Mouse (Mus musculus) layer of hippocampus, postnatal 10 days (tissue): ENCODE measurements around the gene Tpsb2. TPM values are rescaled to one million over a fixed set of nuclear protein-coding genes. Genes with fewer than 3 reads are reported as not detected.

Experiments used
- DNase-seq, 2 experiments: peaks; one replicate each; pipeline ENCODE4 v3.0.0; 2021; ENCODE audit warnings: low spot score in 2 of 2
- total RNA-seq, 2 experiments: library from RNA; stranded (reverse); gene quantifications; 2 replicates each; pipeline ENCODE4 v1.2.3; 2021

The Tpsb2 gene
- total RNA-seq, 2 experiments from 2014 or later, result 0.42 to 1.0 TPM

DNA sequence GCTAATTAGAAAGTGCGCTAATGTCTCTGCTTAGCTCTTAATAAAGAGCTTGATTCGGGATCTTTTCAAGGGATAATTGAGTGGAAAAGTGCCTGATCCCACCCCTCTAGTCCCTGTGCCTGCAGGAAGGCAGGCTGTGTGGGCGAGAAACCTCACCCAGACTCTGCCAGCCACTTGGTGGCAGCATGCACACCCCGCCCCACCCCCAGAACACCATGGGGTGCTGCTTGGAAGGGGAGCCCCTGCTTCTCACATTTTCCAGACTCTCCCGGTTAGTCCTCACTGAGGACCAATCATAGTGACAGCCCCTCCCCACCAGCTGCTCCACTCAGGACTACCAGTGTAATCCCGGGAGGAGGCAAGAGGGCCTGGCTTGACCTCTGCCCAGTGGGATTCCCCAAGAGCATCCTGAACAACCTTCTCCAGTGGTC is 39.9 kb downstream of the Tpsb2 start:
- DNase-seq, result peak; percentile 52 to 63

DNA sequence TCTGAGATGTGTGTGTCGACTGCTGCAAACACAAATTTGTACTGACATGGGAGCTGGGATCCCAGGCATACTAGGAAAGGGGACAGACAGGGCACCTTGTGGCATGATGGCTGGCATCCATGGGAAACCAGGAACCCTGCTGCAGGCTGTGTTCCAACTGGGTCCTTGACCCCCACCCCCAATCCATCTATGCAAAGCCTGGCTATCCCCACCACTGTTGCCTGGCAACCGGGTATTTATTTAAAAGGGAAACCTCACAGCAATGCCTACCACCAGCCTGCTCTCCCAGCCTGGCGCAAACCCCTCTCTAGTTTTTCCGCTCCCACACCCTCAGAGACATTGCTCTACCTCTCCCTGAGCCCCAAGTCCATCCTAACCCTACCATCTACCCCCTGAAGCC is 41.2 kb downstream of the Tpsb2 start:
- DNase-seq, result no peak

DNA sequence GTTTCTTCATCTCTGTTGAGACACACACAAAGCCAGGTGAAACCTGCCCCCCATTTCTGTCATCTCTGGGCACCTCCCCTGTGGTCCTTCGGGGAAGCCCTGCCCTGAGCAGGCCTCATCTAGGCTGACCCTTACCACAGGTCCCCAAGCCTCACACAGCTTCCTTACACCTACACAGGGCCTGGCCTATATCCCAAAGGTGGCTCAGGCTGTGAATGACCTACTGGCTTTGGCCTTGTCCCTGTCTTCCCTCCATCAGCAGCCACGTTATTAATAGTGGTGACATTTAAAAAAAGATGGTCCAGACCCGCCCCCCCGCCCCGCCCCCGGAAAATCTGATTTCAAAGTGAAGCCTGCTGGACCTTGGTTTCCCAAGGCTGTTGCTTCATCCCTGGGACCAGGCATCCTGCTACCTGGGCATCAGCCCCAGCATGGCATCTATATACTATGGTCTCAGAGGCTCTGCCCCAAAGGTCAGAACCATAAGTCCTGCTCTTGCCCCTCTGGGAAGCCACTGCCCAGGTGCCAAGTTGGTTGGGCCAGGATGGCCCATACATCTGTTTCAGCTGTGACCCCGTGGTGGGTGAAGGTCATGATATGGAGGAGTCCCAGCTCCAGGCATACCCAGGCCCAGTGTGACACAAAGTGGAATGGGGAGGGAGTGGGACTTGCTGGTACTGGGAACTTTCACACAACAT is 42.3 kb downstream of the Tpsb2 start:
- DNase-seq, result no peak

DNA sequence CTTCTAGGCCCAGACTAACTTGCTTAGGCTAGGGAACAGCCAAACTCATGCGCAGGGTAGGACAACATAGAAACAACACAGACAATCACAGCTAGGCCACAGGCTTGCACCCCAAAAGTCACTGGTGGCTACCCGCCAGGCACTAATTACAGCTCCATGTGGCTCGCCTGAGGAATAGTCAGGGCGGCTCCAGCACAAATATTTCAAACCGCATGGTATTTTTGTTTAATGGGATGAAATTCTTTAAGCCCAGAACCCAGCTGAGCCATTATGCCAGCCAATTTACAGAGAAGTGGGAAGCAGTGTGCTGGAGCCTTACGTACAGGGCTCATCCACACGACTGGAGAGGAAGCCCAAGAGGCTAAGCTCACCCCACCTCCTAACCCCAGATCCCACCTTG is 43.5 kb downstream of the Tpsb2 start:
- DNase-seq, result no peak

DNA sequence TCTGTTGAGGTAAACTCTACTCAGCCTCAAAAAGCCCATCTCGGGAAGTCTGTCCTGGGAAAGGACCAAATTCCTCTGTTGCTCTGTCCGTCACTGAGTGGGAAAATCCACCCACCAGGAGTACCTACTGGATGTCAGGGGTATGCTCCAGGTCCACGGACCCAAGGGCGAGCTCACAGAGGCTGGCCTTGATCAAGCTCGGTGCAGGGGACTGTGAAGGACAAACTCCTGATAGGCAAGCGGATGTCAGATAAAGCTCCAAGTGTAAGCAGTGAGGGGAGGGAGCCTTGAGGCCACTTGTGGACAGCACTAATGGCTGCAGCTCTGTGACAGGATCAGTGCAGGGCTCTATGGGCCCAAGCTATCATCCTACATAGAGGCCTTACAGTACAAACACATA is 44.1 kb downstream of the Tpsb2 start:
- DNase-seq, result no peak

DNA sequence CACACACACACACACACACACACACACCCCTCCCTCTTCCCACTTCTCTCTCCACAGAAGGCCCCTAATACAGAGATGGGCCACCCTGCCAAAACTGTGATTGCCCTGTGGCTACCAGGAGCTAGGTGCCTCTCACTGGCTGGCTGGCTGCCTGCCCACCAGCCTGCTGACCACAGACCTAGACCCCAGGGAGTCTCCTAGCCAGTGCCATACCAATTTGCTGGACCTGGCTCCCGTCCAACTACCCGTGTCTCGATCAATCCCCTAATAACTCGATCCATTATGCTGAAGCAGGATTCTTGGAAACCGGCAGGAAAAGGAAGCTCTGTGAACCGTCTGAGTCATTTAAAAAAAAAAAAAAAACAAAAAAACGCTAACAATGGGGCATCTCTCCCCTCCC is 44.7 kb downstream of the Tpsb2 start:
- DNase-seq, result peak in 1 of 2 experiments; percentile 34

DNA sequence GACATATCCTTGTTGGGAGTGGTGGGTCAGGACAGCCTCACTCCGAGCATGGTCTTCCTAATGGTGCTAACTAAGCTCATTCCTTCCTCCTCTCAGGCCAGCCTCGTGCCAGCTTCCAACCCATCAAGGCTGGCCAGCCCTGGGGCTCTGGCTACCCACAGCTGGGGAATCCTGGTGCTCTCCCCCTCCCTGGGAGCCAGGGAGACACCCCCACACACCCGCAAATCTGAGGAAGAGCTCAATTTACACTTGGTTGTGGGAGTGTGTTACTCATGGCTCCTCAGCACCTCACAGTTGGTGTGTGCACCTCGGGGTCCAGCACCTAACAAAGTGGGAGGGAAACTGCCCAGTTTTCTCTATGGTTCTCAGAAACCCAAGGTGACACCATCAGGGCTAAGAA is 45.1 kb downstream of the Tpsb2 start:
- no peak for DNase-seq

DNA sequence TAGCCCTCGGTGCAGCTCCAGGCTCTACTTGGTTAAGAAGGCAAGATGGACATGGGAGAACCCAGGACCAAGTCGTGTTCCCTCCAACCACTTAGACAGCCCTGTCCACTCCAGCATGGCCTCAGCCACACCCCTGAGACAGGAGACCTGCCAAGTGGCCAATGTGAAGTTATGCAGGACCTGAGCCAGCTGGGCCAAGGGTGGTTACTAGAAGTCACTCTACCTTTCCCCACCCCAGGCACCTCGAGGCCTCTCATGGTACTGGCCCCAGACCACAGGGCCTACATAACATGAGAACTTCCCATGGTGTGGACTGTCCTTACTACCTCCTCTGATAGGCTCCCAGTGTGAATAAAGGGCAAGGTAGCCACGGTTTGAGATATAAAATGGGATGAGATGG is 48.1 kb downstream of the Tpsb2 start:
- no peak for DNase-seq

DNA sequence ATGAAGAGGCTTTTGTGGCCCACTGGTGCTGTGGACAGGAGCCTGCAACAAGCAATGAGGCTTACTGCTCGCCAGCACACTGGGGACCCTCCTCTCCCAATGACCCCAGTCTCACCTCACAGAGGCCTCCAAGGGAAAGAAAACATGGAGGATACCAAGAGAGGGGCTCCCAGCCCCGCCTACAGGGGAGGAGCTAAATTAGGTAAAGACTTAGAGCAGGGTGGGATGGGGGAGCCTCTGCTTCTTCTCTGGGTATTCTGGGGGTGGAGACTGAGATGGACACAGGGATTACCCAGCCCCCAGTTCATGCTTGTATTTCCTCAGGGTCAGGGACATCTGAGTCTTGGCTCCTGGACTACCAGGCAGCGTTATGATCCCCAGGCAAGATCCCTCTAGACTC is 48.8 kb downstream of the Tpsb2 start:
- DNase-seq, result no peak

DNA sequence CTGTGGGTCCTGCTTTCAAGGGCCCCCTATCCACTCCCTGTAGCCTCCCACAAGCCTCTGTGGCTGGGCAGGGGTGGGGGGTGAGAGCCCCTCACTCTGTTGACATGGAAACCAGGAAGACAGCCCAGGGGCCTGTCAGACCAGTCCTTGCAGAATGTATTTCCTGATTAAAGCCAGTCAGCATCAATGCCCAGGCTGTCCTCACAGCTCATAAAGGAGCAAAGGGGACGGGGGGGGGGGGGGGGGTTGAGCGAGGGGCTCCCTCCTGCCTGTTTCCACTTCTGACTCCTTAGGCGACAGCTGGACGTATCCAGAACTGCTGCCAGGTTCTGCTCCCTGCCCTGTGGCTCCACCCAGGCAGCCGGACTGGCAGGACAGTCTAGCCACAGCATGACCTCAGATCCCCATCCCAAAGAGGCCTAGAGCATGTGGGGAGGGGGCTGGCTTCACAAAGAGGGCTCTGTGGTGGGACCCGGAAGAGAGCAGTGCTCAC is 49.4 kb downstream of the Tpsb2 start:
- DNase-seq, result no peak

DNA sequence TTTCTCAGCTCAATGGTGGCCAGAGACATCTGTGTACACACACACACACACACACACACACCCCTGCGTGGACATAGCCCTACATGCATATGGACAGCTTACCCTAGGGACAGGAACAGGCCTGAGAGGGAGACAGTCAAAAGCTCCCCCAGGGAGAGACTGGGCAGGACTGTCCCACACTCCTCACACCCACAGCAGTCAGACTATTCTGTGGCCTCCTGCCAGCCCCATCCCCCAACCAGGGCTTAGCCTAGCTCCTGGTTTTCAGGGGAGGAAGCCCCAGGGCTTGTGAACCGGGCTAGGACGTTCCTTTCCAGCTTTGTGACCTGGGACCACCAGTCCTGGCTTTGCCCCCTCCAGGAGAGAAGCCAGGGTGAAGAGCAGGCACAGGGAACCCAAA is 50.1 kb downstream of the Tpsb2 start:
- DNase-seq, result no peak

DNA sequence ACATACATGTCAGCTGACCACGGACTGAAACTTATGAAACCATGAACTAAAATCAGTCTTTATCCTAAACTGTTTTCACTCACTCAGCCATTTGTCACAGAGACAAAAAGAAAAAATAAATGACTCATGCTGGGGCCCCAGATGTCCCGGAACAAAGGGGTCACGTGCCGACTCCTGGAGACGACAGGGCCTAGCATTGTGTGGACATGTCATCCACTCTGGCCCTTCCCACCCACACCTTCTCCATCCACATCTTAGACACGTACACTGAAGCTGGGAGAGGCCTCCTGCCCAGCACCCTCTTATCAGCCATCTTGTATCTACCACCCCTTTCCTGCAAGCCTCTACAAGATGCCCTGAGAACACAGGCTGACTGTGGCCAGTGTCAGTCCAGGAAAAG is 51.9 kb downstream of the Tpsb2 start:
- no peak for DNase-seq

Other genes with a start within 250 kb of the Tpsb2 start
- 1 to 10 TPM in 1 of 2 experiments, under 1 TPM in 1; 0.89 to 1.4 TPM for gene Ptx4, start 245.5 kb upstream of the Tpsb2 start, total RNA-seq
- gene Clcn7, start 232.9 kb upstream of the Tpsb2 start, total RNA-seq, result 10 to 100 TPM; 40.3 to 46.5 TPM
- gene Ccdc154, start 203.8 kb upstream of the Tpsb2 start, total RNA-seq, result under 1 TPM in 1 of 2 experiments, not detected in 1; 0.18 TPM
- not detected for gene Gm38655, start 190.8 kb upstream of the Tpsb2 start, total RNA-seq
- gene BC003965, start 181.8 kb upstream of the Tpsb2 start, total RNA-seq, result 10 to 100 TPM; 18.2 to 19.0 TPM
- gene Unkl, start 177.9 kb upstream of the Tpsb2 start, total RNA-seq, result 10 to 100 TPM; 32.0 to 33.7 TPM
- 10 to 100 TPM; 59.1 to 62.9 TPM for gene Gnptg, start 126.2 kb upstream of the Tpsb2 start, total RNA-seq
- gene Tsr3, start 126.1 kb upstream of the Tpsb2 start, total RNA-seq, result 10 to 100 TPM; 31.0 to 35.6 TPM
- 10 to 100 TPM; 13.7 to 14.6 TPM for gene Baiap3, start 109.9 kb upstream of the Tpsb2 start, total RNA-seq
- 100 to 1,000 TPM; 238 to 255 TPM for gene Ube2i, start 91.7 kb upstream of the Tpsb2 start, total RNA-seq
- not detected for gene Prss34, start 67.9 kb upstream of the Tpsb2 start, total RNA-seq
- gene Prss28, start 57.7 kb upstream of the Tpsb2 start, total RNA-seq, result not detected
- not detected for gene Prss29, start 47.7 kb upstream of the Tpsb2 start, total RNA-seq
- gene Tpsab1, start 20.7 kb upstream of the Tpsb2 start, total RNA-seq, result not detected
- gene Tpsg1, start 3.0 kb downstream of the Tpsb2 start, total RNA-seq, result not detected
- 100 to 1,000 TPM in 1 of 2 experiments, 10 to 100 TPM in 1; 91.4 to 104 TPM for gene Cacna1h, start 67.5 kb downstream of the Tpsb2 start, total RNA-seq
- gene Tekt4, start 88.3 kb downstream of the Tpsb2 start, total RNA-seq, result 1 to 10 TPM; 1.3 to 3.1 TPM
- under 1 TPM; 0.18 to 0.38 TPM for gene Sstr5, start 131.0 kb downstream of the Tpsb2 start, total RNA-seq
- gene Sox8, start 204.4 kb downstream of the Tpsb2 start, total RNA-seq, result 10 to 100 TPM; 62.7 to 66.3 TPM
- 10 to 100 TPM; 23.1 to 26.4 TPM for gene Lmf1, start 212.8 kb downstream of the Tpsb2 start, total RNA-seq